Mouse (Mus musculus) R1 (cell line): ENCODE measurements at regions not wholly inside any gene's neighbourhood (a gene's known extent, or its start where the extent isn't known, plus 50 kb on each side); places are given as distances from the start of the nearest gene placed in this dataset.

Experiments used
- DNase-seq: peaks from one replicate; pipeline ENCODE4 v3.0.0-alpha.2; 2018; ENCODE audit warnings: low read depth, low spot score

GRCm38 (mm10) chr5:82142063-82142462 lies 1122.1 kb downstream of the Adgrl3 start:
- no peak for DNase-seq
